Mouse (Mus musculus) embryonic facial prominence, embryonic 12.5 days (tissue): ENCODE measurements around the gene Parvb. TPM values are rescaled to one million over a fixed set of nuclear protein-coding genes. Genes with fewer than 3 reads are reported as not detected.

Experiments used
- ATAC-seq: fragments of 200-750 bp; cut with Nextera tagmentation; 2 replicates; pipeline ENCODE4 v1.8.0; 2017; ENCODE audit not compliant: insufficient number of reproducible peaks, insufficient read depth, low FRiP score, low TSS enrichment
- H3K27ac ChIP-seq: fragments of 300-500 bp; sonication (generic); 2 replicates; pipeline ENCODE4 v1.5.1; 2016; ENCODE audit warnings: mild to moderate bottlenecking
- H3K27me3 ChIP-seq: fragments of 300-500 bp; sonication (generic); 2 replicates; pipeline ENCODE4 v1.6.1; 2016; ENCODE audit warnings: mild to moderate bottlenecking, moderate library complexity
- H3K36me3 ChIP-seq: fragments of 300-500 bp; sonication (generic); 2 replicates; pipeline ENCODE4 v1.6.1; 2016; ENCODE audit warnings: mild to moderate bottlenecking
- H3K4me1 ChIP-seq: fragments of 300-500 bp; sonication (generic); 2 replicates; pipeline ENCODE4 v1.6.1; 2016
- H3K4me2 ChIP-seq: fragments of 300-500 bp; sonication (generic); replicated peaks from 2 replicates; pipeline ENCODE4 v1.6.1; 2016; ENCODE audit warnings: mild to moderate bottlenecking, moderate library complexity
- H3K4me3 ChIP-seq: fragments of 300-500 bp; sonication (generic); 2 replicates; pipeline ENCODE4 v1.5.1; 2016; ENCODE audit warnings: mild to moderate bottlenecking
- H3K9ac ChIP-seq: fragments of 300-500 bp; sonication (generic); 2 replicates; pipeline ENCODE4 v1.6.1; 2016; ENCODE audit warnings: mild to moderate bottlenecking, moderate library complexity
- H3K9me3 ChIP-seq: fragments of 300-500 bp; sonication (generic); 2 replicates; pipeline ENCODE4 v1.6.1; 2016; ENCODE audit warnings: mild to moderate bottlenecking, moderate library complexity
- WGBS: fragments of 180-500 bp; shearing (Covaris S2); methylation state at CpG from one replicate; pipeline ENCODE4 v1.1.7; 2016; 5-methylcytosine and 5-hydroxymethylcytosine counted together
- polyA plus RNA-seq: library from polyadenylated mRNA; unstranded; fragments of >200 nt; fragmentation: Nextera tagmentation; extraction: Ambion mirVana; gene quantifications from 2 replicates; pipeline ENCODE4 v1.2.1, GENCODE M21; 2016

Gene Parvb
- polyA plus RNA-seq, 1 experiment from 2014 or later = 4.3 TPM

GRCm38 (mm10) chr15:84331066-84331612, 99.3 kb downstream of the Parvb start:
- WGBS = 81% methylated on average over 4 of the region's 4 CpGs
- Histone ChIP-seq H3K4me2 (no peak overlapping the region), H3K9ac (no peak overlapping the region), H3K36me3 (no peaks in the 10 kb centered on the region), H3K9me3 (no peaks in the 10 kb centered on the region), H3K27ac (no peak overlapping the region), H3K4me3 (no peak overlapping the region), H3K4me1 (no peaks in the 10 kb centered on the region), H3K27me3 (no peaks in the 10 kb centered on the region)
- ATAC-seq = no peak

- no peaks in the 10 kb centered on the region for H3K4me1 ChIP-seq
- WGBS = 54% methylated on average over 12 of the region's 12 CpGs
- H3K27me3 ChIP-seq = no peaks in the 10 kb centered on the region
- no peaks in the 10 kb centered on the region for H3K36me3 ChIP-seq
- H3K4me3 ChIP-seq = no peak overlapping the region
- H3K9ac ChIP-seq = no peak overlapping the region
- no peaks in the 10 kb centered on the region for H3K9me3 ChIP-seq
- H3K27ac ChIP-seq = no peak overlapping the region
- H3K4me2 ChIP-seq = no peak overlapping the region
- ATAC-seq = no peak
These were observed 104.5 kb downstream of the Parvb start for GRCm38 (mm10) chr15:84336281-84336817.

GRCm38 (mm10) chr15:84337599-84337998, 105.8 kb downstream of the Parvb start:
- Histone ChIP-seq H3K9ac (no peak overlapping the region), H3K27me3 (no peaks in the 10 kb centered on the region), H3K9me3 (no peaks in the 10 kb centered on the region), H3K4me1 (no peaks in the 10 kb centered on the region), H3K27ac (no peak overlapping the region), H3K4me2 (no peak overlapping the region), H3K36me3 (no peaks in the 10 kb centered on the region), H3K4me3 (no peak overlapping the region)
- no peak for ATAC-seq
- 73% methylated on average over 5 of the region's 5 CpGs for WGBS

GRCm38 (mm10) chr15:84340926-84341325, 109.1 kb downstream of the Parvb start:
- H3K4me1 ChIP-seq = peaks cover 13% of the 10 kb centered on the region
- no peak overlapping the region for H3K9ac ChIP-seq
- H3K36me3 ChIP-seq = no peaks in the 10 kb centered on the region
- H3K9me3 ChIP-seq = no peaks in the 10 kb centered on the region
- WGBS = 58% methylated on average over 2 of the region's 2 CpGs
- no peak overlapping the region for H3K4me2 ChIP-seq
- no peak overlapping the region for H3K4me3 ChIP-seq
- ATAC-seq = no peak
- no peaks in the 10 kb centered on the region for H3K27me3 ChIP-seq
- no peak overlapping the region for H3K27ac ChIP-seq

GRCm38 (mm10) chr15:84348769-84349168, 116.9 kb downstream of the Parvb start:
- Histone ChIP-seq H3K4me2 (no peak overlapping the region), H3K27ac (no peak overlapping the region), H3K4me1 (peaks cover 28% of the 10 kb centered on the region), H3K36me3 (no peaks in the 10 kb centered on the region), H3K27me3 (no peaks in the 10 kb centered on the region), H3K9me3 (no peaks in the 10 kb centered on the region), H3K9ac (no peak overlapping the region), H3K4me3 (no peak overlapping the region)
- 89% methylated on average over 4 of the region's 4 CpGs for WGBS
- ATAC-seq = no peak

- Histone ChIP-seq H3K27ac (no peak overlapping the region), H3K27me3 (no peaks in the 10 kb centered on the region), H3K9me3 (no peaks in the 10 kb centered on the region), H3K4me2 (no peak overlapping the region), H3K4me1 (peaks cover 17% of the 10 kb centered on the region), H3K36me3 (no peaks in the 10 kb centered on the region), H3K4me3 (no peak overlapping the region), H3K9ac (no peak overlapping the region)
- WGBS = 62% methylated on average over 14 of the region's 14 CpGs
- ATAC-seq = no peak
These were observed 118.3 kb downstream of the Parvb start for GRCm38 (mm10) chr15:84349915-84350738.

GRCm38 (mm10) chr15:84351342-84351741, 119.5 kb downstream of the Parvb start:
- WGBS = 83% methylated on average over 7 of the region's 7 CpGs
- Histone ChIP-seq H3K36me3 (no peaks in the 10 kb centered on the region), H3K4me2 (0 out of 2 replicates have a peak overlapping the region, but pooled peaks have one; percentile 1), H3K27ac (no peak overlapping the region), H3K9ac (no peak overlapping the region), H3K9me3 (no peaks in the 10 kb centered on the region), H3K27me3 (no peaks in the 10 kb centered on the region), H3K4me3 (no peak overlapping the region), H3K4me1 (peaks cover 15% of the 10 kb centered on the region)
- no peak for ATAC-seq

- H3K27ac ChIP-seq = peak overlapping the region; percentile 42
- ATAC-seq = peak; percentile 48; the same call in 1 of the 2 replicates
- H3K4me3 ChIP-seq = no peak overlapping the region
These were observed 120.3 kb downstream of the Parvb start for GRCm38 (mm10) chr15:84351915-84352844.

GRCm38 (mm10) chr15:84355081-84355480, 123.2 kb downstream of the Parvb start:
- no peaks in the 10 kb centered on the region for H3K27me3 ChIP-seq
- H3K4me1 ChIP-seq = peaks cover 16% of the 10 kb centered on the region
- no peaks in the 10 kb centered on the region for H3K9me3 ChIP-seq
- no peak overlapping the region for H3K9ac ChIP-seq
- H3K27ac ChIP-seq = no peak overlapping the region
- no peak for ATAC-seq
- H3K4me2 ChIP-seq = no peak overlapping the region
- H3K4me3 ChIP-seq = no peak overlapping the region
- 74% methylated on average over 5 of the region's 5 CpGs for WGBS
- H3K36me3 ChIP-seq = no peaks in the 10 kb centered on the region

More at GRCm38 (mm10) chr15:84351915-84352844, 120.3 kb downstream of the Parvb start:
- H3K36me3 ChIP-seq = no peaks in the 10 kb centered on the region
- H3K4me1 ChIP-seq = peaks cover 15% of the 10 kb centered on the region
- H3K9ac ChIP-seq = no peak overlapping the region
- H3K4me2 ChIP-seq = 0 out of 2 replicates have a peak overlapping the region, but pooled peaks have one; percentile 1
- WGBS = 57% methylated on average over 21 of the region's 21 CpGs
- H3K9me3 ChIP-seq = no peaks in the 10 kb centered on the region
- H3K27me3 ChIP-seq = no peaks in the 10 kb centered on the region

- H3K4me2 ChIP-seq = no peak overlapping the region
- H3K4me1 ChIP-seq = peaks cover 8% of the 10 kb centered on the region; the same call in 1 of the 2 replicates
- no peaks in the 10 kb centered on the region for H3K27me3 ChIP-seq
- no peaks in the 10 kb centered on the region for H3K9me3 ChIP-seq
- ATAC-seq = no peak
- no peaks in the 10 kb centered on the region for H3K36me3 ChIP-seq
- H3K9ac ChIP-seq = no peak overlapping the region
- H3K4me3 ChIP-seq = no peak overlapping the region
- 91% methylated on average over 3 of the region's 3 CpGs for WGBS
- no peak overlapping the region for H3K27ac ChIP-seq
These were observed 132.9 kb downstream of the Parvb start for GRCm38 (mm10) chr15:84364746-84365145.
